Mouse (Mus musculus): ENCODE results near the gene Rpl38. TPM values are rescaled to one million over a fixed set of nuclear protein-coding genes. Genes with fewer than 3 reads are reported as not detected.
A peak's percentile ranks its signal among the peaks of the same experiment; 100 is the strongest.
"Not testable (repeated sequence)": the region's sequence is repeated elsewhere in the genome, so short reads cannot be mapped to it uniquely, and the experiment has no call there.

The Rpl38 gene
- polyA plus RNA-seq, 1 experiment from 2014 or later, result 666 TPM

DNA sequence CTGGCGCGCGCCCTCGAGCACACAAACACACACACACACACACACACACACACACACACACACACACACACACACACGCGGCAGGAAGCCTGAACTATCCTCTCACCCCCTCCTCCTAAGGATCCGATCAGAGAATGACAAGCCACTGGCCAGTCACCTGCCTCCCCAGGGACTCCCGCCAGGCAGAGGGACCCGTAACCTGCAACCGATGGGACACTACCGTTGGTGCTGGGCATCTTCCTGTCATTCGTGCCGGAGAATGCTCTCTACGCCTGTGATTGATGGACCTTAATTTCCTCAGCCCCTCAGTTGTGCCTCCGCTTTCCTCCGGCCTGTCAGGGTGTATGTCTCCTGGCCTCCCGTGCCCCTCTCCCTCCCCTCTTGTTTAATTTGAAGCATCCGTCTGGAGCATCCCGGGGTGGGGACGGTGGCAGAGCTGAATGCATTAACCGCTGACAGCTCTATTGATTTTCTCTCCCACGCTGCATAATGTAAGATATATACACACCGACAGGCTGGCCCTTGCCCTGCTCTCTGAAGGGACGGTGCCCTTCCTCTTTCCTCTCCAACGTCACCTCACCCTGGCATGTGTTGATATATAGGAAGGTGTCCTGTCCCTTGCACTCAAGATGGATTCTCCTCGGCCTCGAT lies 11.2 kb upstream of the Rpl38 start:
- CTCF ChIA-PET, result no interaction called here
- POLR2A ChIA-PET, result no interaction called here
- ATAC-seq, result no peak
- no peak for DNase-seq (ENCODE audit: low read depth, low spot score)
- in situ Hi-C loops (cut with MboI; ENCODE audit: low pct_unique_long_range_greater_than_20kb), result loop anchor here (25.0 kb wide), 1 partner anchor 945 kb away; the partner anchor contains the start of gene Cpsf4l
- TF ChIP-seq CTCF (IDR thresholded peaks at IDR 0.05), result no peak
- peaks cover 6% of the 10 kb centered on the region for H3K27me3 ChIP-seq

- DNase-seq (ENCODE audit: low read depth, low spot score), result no peak
- in situ Hi-C loops (cut with MboI; ENCODE audit: low pct_unique_long_range_greater_than_20kb), result loop anchor here (25.0 kb wide), 1 partner anchor 945 kb away; the partner anchor contains the start of gene Cpsf4l
- peak; percentile 71 for TF ChIP-seq CTCF (IDR thresholded peaks at IDR 0.05)
- POLR2A ChIA-PET, result no interaction called here
- no peak for ATAC-seq
- H3K27me3 ChIP-seq, result peaks cover 3% of the 10 kb centered on the region
- CTCF ChIA-PET, result no interaction called here
Observed at GRCm38 (mm10) chr11:114657737-114658136, 10.6 kb upstream of the Rpl38 start.

DNA sequence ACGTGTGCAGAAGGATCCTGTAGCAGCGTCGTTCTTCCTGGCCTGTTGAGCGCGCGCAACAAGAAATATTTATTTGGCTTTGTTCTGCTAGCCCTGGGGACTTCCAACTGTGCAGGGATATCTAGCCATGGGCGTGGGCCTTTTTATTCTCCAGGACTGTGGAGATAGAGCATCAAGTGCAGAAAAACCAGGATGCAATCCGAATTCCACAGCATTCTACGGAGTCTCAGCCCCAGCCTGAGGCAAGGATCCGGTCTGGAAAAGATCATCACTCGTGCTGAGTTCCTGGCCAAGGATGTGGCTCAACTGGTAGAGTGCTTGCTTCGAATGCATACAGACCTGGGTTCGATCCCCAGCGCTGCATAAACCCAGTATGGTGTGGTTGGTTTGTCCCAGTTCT lies 6.2 kb upstream of the Rpl38 start:
- no peak for ATAC-seq
- DNase-seq (ENCODE audit: low read depth, low spot score), result no peak
- ChIA-PET POLR2A (no interaction called here), CTCF (interaction anchor here (1.1 to 2.4 kb wide), 2 partner anchors 11 to 20 kb away, joined by 3 to 5 read pairs; no protein-coding TSS in a partner anchor)
- TF ChIP-seq CTCF (IDR thresholded peaks at IDR 0.05), result no peak
- peaks cover 5% of the 10 kb centered on the region for H3K27me3 ChIP-seq
- in situ Hi-C loops (cut with MboI; ENCODE audit: low pct_unique_long_range_greater_than_20kb), result loop anchor here (25.0 kb wide), 1 partner anchor 950 kb away; the partner anchor contains the start of gene Cpsf4l

DNA sequence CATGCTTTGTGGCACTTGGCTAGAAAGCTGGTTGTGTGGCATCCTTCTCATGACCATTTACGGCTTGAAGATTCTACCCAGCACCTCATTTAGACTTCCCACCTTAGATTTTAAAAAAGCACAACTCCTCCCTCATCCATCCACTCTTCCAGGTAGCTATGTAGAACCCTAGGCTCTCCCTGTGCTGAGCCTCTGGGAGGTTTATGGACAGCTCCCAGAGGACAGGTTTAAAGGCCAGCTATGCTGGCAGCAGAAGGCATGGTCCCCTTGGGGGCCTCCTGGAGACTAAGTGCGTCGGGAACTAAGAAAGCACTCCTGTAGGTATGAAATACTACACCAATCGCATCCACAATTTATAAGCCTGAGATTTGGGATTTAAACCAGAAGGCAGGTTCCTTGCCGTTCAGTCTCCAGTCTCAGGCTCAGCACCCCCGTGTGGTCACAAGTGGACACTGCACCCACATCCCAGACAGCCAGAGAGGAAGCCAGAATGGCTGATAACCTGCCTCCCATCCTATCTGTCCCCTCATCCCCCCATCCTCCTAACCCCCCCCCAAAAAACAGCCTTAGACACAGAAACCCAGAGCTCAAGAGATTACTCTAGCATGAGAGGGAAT lies 5.5 kb upstream of the Rpl38 start:
- ATAC-seq (no peak), DNase-seq (ENCODE audit: low read depth, low spot score) (no peak)
- TF ChIP-seq CTCF (IDR thresholded peaks at IDR 0.05), result peak; percentile 74
- ChIA-PET POLR2A (interaction anchor here (0.7 kb wide), 1 partner anchor 345 kb away, joined by 7 read pairs; no protein-coding TSS in a partner anchor), CTCF (interaction anchor here (0.9 to 2.4 kb wide), 4 partner anchors 12 to 328 kb away, joined by 3 to 5 read pairs (median 3); no protein-coding TSS in a partner anchor)
- peaks cover 5% of the 10 kb centered on the region for H3K27me3 ChIP-seq
- in situ Hi-C loops (cut with MboI; ENCODE audit: low pct_unique_long_range_greater_than_20kb), result loop anchor here (25.0 kb wide), 1 partner anchor 951 kb away; the partner anchor contains the start of gene Cpsf4l

- in situ Hi-C loops (cut with MboI; ENCODE audit: low pct_unique_long_range_greater_than_20kb), result loop anchor here (25.0 kb wide), 1 partner anchor 952 kb away; the partner anchor contains the start of gene Cpsf4l
- DNase-seq (ENCODE audit: low read depth, low spot score), result no peak
- H3K27me3 ChIP-seq, result peaks cover 5% of the 10 kb centered on the region
- no peak for ATAC-seq
- POLR2A ChIA-PET, result interaction anchor here (0.6 kb wide), 1 partner anchor 44 kb away, joined by 3 read pairs; no protein-coding TSS in a partner anchor
- no peak for TF ChIP-seq CTCF (IDR thresholded peaks at IDR 0.05)
- CTCF ChIA-PET, result interaction anchor here (2.4 kb wide), 1 partner anchor 13 kb away, joined by 5 read pairs; no protein-coding TSS in a partner anchor
Observed at GRCm38 (mm10) chr11:114664164-114664563, 4.2 kb upstream of the Rpl38 start.

- H3K27me3 ChIP-seq, result peaks cover 5% of the 10 kb centered on the region
- ChIA-PET POLR2A (no interaction called here), CTCF (no interaction called here)
- no peak for ATAC-seq
- TF ChIP-seq CTCF (IDR thresholded peaks at IDR 0.05), result no peak
- no peak for DNase-seq (ENCODE audit: low read depth, low spot score)
- in situ Hi-C loops (cut with MboI; ENCODE audit: low pct_unique_long_range_greater_than_20kb), result loop anchor here (25.0 kb wide), 1 partner anchor 953 kb away; the partner anchor contains the start of gene Cpsf4l
Observed at GRCm38 (mm10) chr11:114665463-114665862, 2.9 kb upstream of the Rpl38 start.

GRCm38 (mm10) chr11:114666786-114667185 lies 1.5 kb upstream of the Rpl38 start:
- in situ Hi-C loops (cut with MboI; ENCODE audit: low pct_unique_long_range_greater_than_20kb), result loop anchor here (25.0 kb wide), 1 partner anchor 954 kb away; the partner anchor contains the start of gene Cpsf4l
- peaks cover 5% of the 10 kb centered on the region for H3K27me3 ChIP-seq
- no peak for ATAC-seq
- ChIA-PET CTCF (no interaction called here), POLR2A (no interaction called here)
- no peak for TF ChIP-seq CTCF (IDR thresholded peaks at IDR 0.05)
- no peak for DNase-seq (ENCODE audit: low read depth, low spot score)

- CTCF ChIA-PET, result interaction anchor here (1.3 kb wide), 1 partner anchor 15 kb away, joined by 4 read pairs; no protein-coding TSS in a partner anchor
- DNase-seq (ENCODE audit: low read depth, low spot score) (no peak), ATAC-seq (no peak)
- peaks cover 5% of the 10 kb centered on the region for H3K27me3 ChIP-seq
- no peak for TF ChIP-seq CTCF (IDR thresholded peaks at IDR 0.05)
- in situ Hi-C loops (cut with MboI; ENCODE audit: low pct_unique_long_range_greater_than_20kb), result loop anchor here (25.0 kb wide), 1 partner anchor 955 kb away; the partner anchor contains the start of gene Cpsf4l
- POLR2A ChIA-PET, result no interaction called here
Observed at GRCm38 (mm10) chr11:114667236-114667931, 940 bp upstream of the Rpl38 start.

DNA sequence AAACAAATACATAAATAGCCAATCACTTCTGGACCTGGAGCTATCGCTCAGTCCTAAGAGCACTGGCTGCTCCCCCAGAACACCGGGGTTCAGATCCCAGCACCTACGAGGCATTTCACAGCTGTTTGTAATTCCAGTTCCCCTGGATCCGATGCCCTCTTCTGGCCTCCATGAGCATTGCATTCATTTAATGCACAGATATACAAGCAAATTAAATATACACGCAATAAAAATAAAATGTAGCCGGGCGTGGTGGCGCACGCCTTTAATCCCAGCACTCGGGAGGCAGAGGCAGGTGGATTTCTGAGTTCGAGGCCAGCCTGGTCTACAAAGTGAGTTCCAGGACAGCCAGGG lies 415 bp upstream of the Rpl38 start:
- POLR2A ChIA-PET, result interaction anchor here (0.6 kb wide), 1 partner anchor 956 kb away, joined by 6 read pairs; no protein-coding TSS in a partner anchor
- in situ Hi-C loops (cut with MboI; ENCODE audit: low pct_unique_long_range_greater_than_20kb), result loop anchor here (25.0 kb wide), 1 partner anchor 956 kb away; the partner anchor contains the start of gene Cpsf4l
- CTCF ChIA-PET, result interaction anchor here (1.3 to 1.8 kb wide), 2 partner anchors 15 to 20 kb away, joined by 4 read pairs; no protein-coding TSS in a partner anchor
- DNase-seq (ENCODE audit: low read depth, low spot score); ATAC-seq; H3K27me3 ChIP-seq: not testable (repeated sequence)
